Mouse (Mus musculus) stomach, embryonic 16.5 days (tissue): ENCODE results near the gene Pkhd1. TPM values are rescaled to one million over a fixed set of nuclear protein-coding genes. Genes with fewer than 3 reads are reported as not detected.
"Not testable (repeated sequence)": the region's sequence is repeated elsewhere in the genome, so short reads cannot be mapped to it uniquely, and the experiment has no call there.

Source experiments
- ATAC-seq: fragments of 200-750 bp; cut with Nextera tagmentation; 2 replicates; pipeline ENCODE4 v1.8.0; 2017; ENCODE audit warnings: moderate number of reproducible peaks, moderate TSS enrichment; ENCODE audit not compliant: insufficient read depth, low FRiP score
- H3K27ac ChIP-seq: fragments of 300-500 bp; sonication (generic); 2 replicates; pipeline ENCODE4 v1.5.1; 2014; ENCODE audit warnings: low read length
- H3K27me3 ChIP-seq: fragments of 300-500 bp; sonication (generic); 2 replicates; pipeline ENCODE4 v1.6.1; 2014; ENCODE audit warnings: low read length, control low read depth, mixed read lengths; ENCODE audit not compliant: control insufficient read depth, insufficient read depth
- H3K36me3 ChIP-seq: fragments of 300-500 bp; sonication (generic); 2 replicates; pipeline ENCODE4 v1.6.1; 2014; ENCODE audit warnings: low read length; ENCODE audit not compliant: control insufficient read depth, insufficient read depth
- H3K4me1 ChIP-seq: fragments of 300-500 bp; sonication (generic); 2 replicates; pipeline ENCODE4 v1.6.1; 2014; ENCODE audit warnings: low read length, control low read depth, mixed read lengths; ENCODE audit not compliant: control insufficient read depth, insufficient read depth
- H3K4me2 ChIP-seq: fragments of 300-500 bp; sonication (generic); 2 replicates; pipeline ENCODE4 v1.6.1; 2014; ENCODE audit warnings: low read depth, low read length, mixed read lengths
- H3K4me3 ChIP-seq: fragments of 300-500 bp; sonication (generic); replicated peaks from 2 replicates; pipeline ENCODE4 v1.5.1; 2014; ENCODE audit warnings: mild to moderate bottlenecking, low read length
- H3K9ac ChIP-seq: fragments of 300-500 bp; sonication (generic); 2 replicates; pipeline ENCODE4 v1.6.1; 2014; ENCODE audit warnings: low read length
- H3K9me3 ChIP-seq: fragments of 300-500 bp; sonication (generic); replicated peaks from 2 replicates; pipeline ENCODE4 v1.6.1; 2016; ENCODE audit warnings: low read length, control low read depth; ENCODE audit not compliant: control insufficient read depth
- WGBS: fragments of 180-500 bp; shearing (Covaris S2); extraction: QIAGEN DNeasy Blood & Tissue Kit; methylation state at CpG from one replicate; pipeline ENCODE4 v1.1.7; 2014; 5-methylcytosine and 5-hydroxymethylcytosine counted together
- polyA plus RNA-seq: library from polyadenylated mRNA; unstranded; fragments of >200 nt; fragmentation: Nextera tagmentation; extraction: Ambion mirVana; gene quantifications from 2 replicates; pipeline ENCODE4 v1.2.1, GENCODE M21; 2015

Pkhd1 gene
- polyA plus RNA-seq, 1 experiment from 2014 or later, result 1.2 TPM

- ATAC-seq, result no peak
- Histone ChIP-seq H3K9me3 (no peaks in the 10 kb centered on the region), H3K9ac (no peak overlapping the region), H3K27me3 (no peaks in the 10 kb centered on the region), H3K36me3 (no peaks in the 10 kb centered on the region), H3K27ac (no peak overlapping the region), H3K4me3 (no peak overlapping the region), H3K4me2 (no peak overlapping the region), H3K4me1 (no peaks in the 10 kb centered on the region)
- 54% methylated on average over 5 of the region's 5 CpGs for WGBS
Observed at GRCm38 (mm10) chr1:20260403-20260802, 357.5 kb downstream of the Pkhd1 start.

- H3K9ac ChIP-seq, result no peak overlapping the region
- H3K4me2 ChIP-seq, result no peak overlapping the region
- H3K27me3 ChIP-seq, result no peaks in the 10 kb centered on the region
- H3K27ac ChIP-seq, result no peak overlapping the region
- WGBS, result 44% methylated on average over 2 of the region's 2 CpGs
- H3K36me3 ChIP-seq, result no peaks in the 10 kb centered on the region
- ATAC-seq, result peak; percentile 53; the same call in 1 of the 2 replicates
- H3K4me1 ChIP-seq, result no peaks in the 10 kb centered on the region
- H3K4me3 ChIP-seq, result no peak overlapping the region
- no peaks in the 10 kb centered on the region for H3K9me3 ChIP-seq
Observed at GRCm38 (mm10) chr1:20248169-20248568, 369.7 kb downstream of the Pkhd1 start.

GRCm38 (mm10) chr1:20216681-20217080, 401.2 kb downstream of the Pkhd1 start:
- no peaks in the 10 kb centered on the region for H3K27me3 ChIP-seq
- H3K4me3 ChIP-seq, result no peak overlapping the region
- H3K9me3 ChIP-seq, result no peaks in the 10 kb centered on the region
- H3K27ac ChIP-seq, result no peak overlapping the region
- 85% methylated on average over 1 of the region's 1 CpGs for WGBS
- H3K9ac ChIP-seq, result no peak overlapping the region
- no peak overlapping the region for H3K4me2 ChIP-seq
- no peak for ATAC-seq
- H3K36me3 ChIP-seq, result no peaks in the 10 kb centered on the region
- H3K4me1 ChIP-seq, result no peaks in the 10 kb centered on the region

- no peaks in the 10 kb centered on the region for H3K36me3 ChIP-seq
- H3K4me3 ChIP-seq, result no peak overlapping the region
- no peak overlapping the region for H3K4me2 ChIP-seq
- WGBS, result 40% methylated on average over 9 of the region's 9 CpGs
- H3K27ac ChIP-seq, result no peak overlapping the region
- H3K9ac ChIP-seq, result no peak overlapping the region
- no peaks in the 10 kb centered on the region for H3K4me1 ChIP-seq
- ATAC-seq, result no peak
- no peaks in the 10 kb centered on the region for H3K9me3 ChIP-seq
- no peaks in the 10 kb centered on the region for H3K27me3 ChIP-seq
Observed at GRCm38 (mm10) chr1:20190444-20190843, 427.4 kb downstream of the Pkhd1 start.

- 77% methylated on average over 8 of the region's 8 CpGs for WGBS
Observed at GRCm38 (mm10) chr1:20180157-20180556, 437.7 kb downstream of the Pkhd1 start.

GRCm38 (mm10) chr1:20171199-20171598, 446.7 kb downstream of the Pkhd1 start:
- no peaks in the 10 kb centered on the region for H3K27me3 ChIP-seq
- H3K9ac ChIP-seq, result no peak overlapping the region
- H3K9me3 ChIP-seq, result no peaks in the 10 kb centered on the region
- H3K4me1 ChIP-seq, result no peaks in the 10 kb centered on the region
- H3K27ac ChIP-seq, result no peak overlapping the region
- H3K4me2 ChIP-seq, result no peak overlapping the region
- no peak overlapping the region for H3K4me3 ChIP-seq
- ATAC-seq, result no peak
- no peaks in the 10 kb centered on the region for H3K36me3 ChIP-seq
- WGBS, result 69% methylated on average over 4 of the region's 4 CpGs

More at GRCm38 (mm10) chr1:20180157-20180556, 437.7 kb downstream of the Pkhd1 start:
- Histone ChIP-seq H3K9ac (no peak overlapping the region), H3K4me1 (no peaks in the 10 kb centered on the region), H3K4me2 (no peak overlapping the region), H3K27ac (no peak overlapping the region), H3K36me3 (no peaks in the 10 kb centered on the region), H3K4me3 (no peak overlapping the region), H3K27me3 (no peaks in the 10 kb centered on the region), H3K9me3 (no peaks in the 10 kb centered on the region)
- ATAC-seq, result no peak

GRCm38 (mm10) chr1:20150627-20151026, 467.2 kb downstream of the Pkhd1 start:
- H3K4me1 ChIP-seq, H3K27me3 ChIP-seq, H3K4me2 ChIP-seq, H3K4me3 ChIP-seq, ATAC-seq, H3K27ac ChIP-seq, H3K9ac ChIP-seq, H3K36me3 ChIP-seq, H3K9me3 ChIP-seq: not testable (repeated sequence)
- WGBS, result 79% methylated on average over 4 of the region's 4 CpGs

- Histone ChIP-seq H3K4me2 (no peak overlapping the region), H3K9ac (no peak overlapping the region), H3K9me3 (no peaks in the 10 kb centered on the region), H3K36me3 (no peaks in the 10 kb centered on the region), H3K27ac (no peak overlapping the region), H3K4me1 (no peaks in the 10 kb centered on the region), H3K27me3 (no peaks in the 10 kb centered on the region), H3K4me3 (no peak overlapping the region)
- ATAC-seq, result no peak
- 72% methylated on average over 2 of the region's 2 CpGs for WGBS
Observed at GRCm38 (mm10) chr1:20150016-20150415, 467.8 kb downstream of the Pkhd1 start.

- Histone ChIP-seq H3K4me1 (no peaks in the 10 kb centered on the region), H3K27me3 (no peaks in the 10 kb centered on the region), H3K4me3 (no peak overlapping the region), H3K27ac (no peak overlapping the region), H3K9me3 (no peaks in the 10 kb centered on the region), H3K4me2 (no peak overlapping the region), H3K36me3 (no peaks in the 10 kb centered on the region), H3K9ac (no peak overlapping the region)
- no peak for ATAC-seq
- WGBS, result 79% methylated on average over 3 of the region's 3 CpGs
Observed at GRCm38 (mm10) chr1:20136205-20136604, 481.7 kb downstream of the Pkhd1 start.
